Mouse (Mus musculus): ENCODE data around the gene Ptpn7. TPM values are rescaled to one million over a fixed set of nuclear protein-coding genes. Genes with fewer than 3 reads are reported as not detected.

Ptpn7 gene
- total and polyA plus RNA-seq, 3 experiments, result 202 to 215 TPM; not detected in 1

GRCm38 (mm10) chr1:135131034-135131433, 1.5 kb upstream of the Ptpn7 start (continued):
- TF ChIP-seq MYC (IDR thresholded peaks at IDR 0.05; ENCODE audit: low read depth, low read length), result 0 out of 2 replicates have a peak, but pooled peaks have one; percentile 22

DNA sequence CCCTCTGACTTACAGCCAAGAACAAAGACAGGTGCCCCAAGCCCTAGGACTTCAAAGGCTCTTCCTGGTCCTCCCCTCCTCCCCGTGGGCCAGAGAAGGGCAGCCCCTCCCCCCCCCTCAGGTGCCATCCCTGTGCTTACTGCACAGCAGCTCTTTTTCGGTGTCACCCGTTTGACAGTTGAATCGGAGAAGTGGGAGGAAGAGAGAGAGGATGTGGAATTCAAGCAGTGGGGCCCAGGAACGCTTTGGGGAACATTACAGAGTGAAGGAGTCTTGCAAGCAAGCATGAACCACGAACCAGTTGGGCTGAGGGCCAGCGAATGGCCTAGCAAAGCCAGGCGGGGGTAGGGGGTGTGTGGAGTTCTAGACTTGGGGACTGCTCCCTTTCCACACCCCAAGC, 940 bp upstream of the Ptpn7 start:
- H3K9ac ChIP-seq (ENCODE audit: control insufficient read depth, low read depth, low read length, poor library complexity, severe bottlenecking), result peak overlapping the region; percentile 97
- H3K27me3 ChIP-seq (ENCODE audit: control insufficient read depth in 1 of 2, insufficient read depth in 2 of 2, low read length in 2 of 2), result no peaks in the 10 kb centered on the region
- H3K36me3 ChIP-seq (ENCODE audit: control insufficient read depth in 1 of 2, insufficient read depth in 2 of 2, low read length in 2 of 2), result peaks cover 0 to 22% of the 10 kb centered on the region in 2 experiments; a peak in 3 of 4 replicates
- peaks cover 43% of the 10 kb centered on the region for H3K79me2 ChIP-seq (ENCODE audit: control insufficient read depth, insufficient read depth, low read length, poor library complexity)
- H3K27ac ChIP-seq (ENCODE audit: control insufficient read depth, low read depth, low read length), result peak overlapping the region; percentile 99
- DNase-seq (ENCODE audit: low read depth, low spot score), result peak; percentile 67
- H3K9me3 ChIP-seq (replicated peaks; ENCODE audit: insufficient read depth, low read length), result no peaks in the 10 kb centered on the region
- no peak for TF ChIP-seq TAL1 (IDR thresholded peaks at IDR 0.05; ENCODE audit: low read length)
- peak; percentile 15; the same call in 1 of the 2 replicates for TF ChIP-seq CHD1 (IDR thresholded peaks at IDR 0.05; ENCODE audit: low read depth, low read length)
- peak; percentile 18; the same call in 1 of the 2 replicates for TF ChIP-seq MAZ (IDR thresholded peaks at IDR 0.05; ENCODE audit: low read depth, low read length)
- peak; percentile 6; the same call in 1 of the 2 replicates for TF ChIP-seq MXI1 (IDR thresholded peaks at IDR 0.05; ENCODE audit: low read depth, low read length)
- TF ChIP-seq BHLHE40 (IDR thresholded peaks at IDR 0.05; ENCODE audit: borderline replicate concordance, low read depth, low read length), result no peak
- no peak for TF ChIP-seq GABPA (IDR thresholded peaks at IDR 0.05; ENCODE audit: low read depth, low read length)
- TF ChIP-seq POLR2A (IDR thresholded peaks at IDR 0.05; ENCODE audit: control insufficient read depth in 1 of 2, insufficient read depth in 1 of 2, low read depth in 1 of 2, low read length in 2 of 2, poor library complexity in 1 of 2), result peak in 1 of 2 experiments; percentile 34; a peak in 1 of 4 replicates
- peaks cover 5 to 28% of the 10 kb centered on the region in 2 experiments for H3K4me1 ChIP-seq (ENCODE audit: control insufficient read depth in 1 of 2, insufficient read depth in 2 of 2, low read length in 2 of 2)
- H3K4me3 ChIP-seq (ENCODE audit: control insufficient read depth in 1 of 2, insufficient read depth in 1 of 2, low read depth in 2 of 2, low read length in 2 of 2), result peak overlapping the region; percentile 76 to 86

DNA sequence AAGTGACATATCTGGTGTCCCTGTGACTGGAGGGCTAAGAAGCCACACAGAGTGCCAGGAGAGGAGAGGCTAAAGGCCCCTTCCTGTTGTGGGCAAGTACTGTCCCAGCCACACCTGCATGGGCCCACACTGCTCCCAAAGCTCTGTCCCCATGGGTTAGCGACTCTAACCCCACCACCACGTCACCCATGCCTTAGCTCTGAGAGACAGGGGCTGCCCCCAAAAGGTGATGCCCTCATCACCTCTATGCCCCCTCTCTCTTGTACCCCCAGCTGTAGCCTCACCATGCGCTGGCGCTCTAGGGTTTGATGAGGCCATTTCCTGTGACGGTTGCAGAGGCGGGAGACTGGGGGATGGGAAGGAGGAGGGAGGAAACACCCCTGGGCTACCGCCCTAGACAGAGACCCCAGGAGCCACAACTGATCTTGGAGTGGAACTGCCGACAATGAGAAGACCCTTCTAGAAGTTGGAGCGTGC, 431 bp downstream of the Ptpn7 start:
- Histone ChIP-seq H3K9me3 (replicated peaks; ENCODE audit: insufficient read depth, low read length) (no peaks in the 10 kb centered on the region), H3K36me3 (ENCODE audit: control insufficient read depth in 1 of 2, insufficient read depth in 2 of 2, low read length in 2 of 2) (peaks cover 4 to 34% of the 10 kb centered on the region in 2 experiments), H3K9ac (ENCODE audit: control insufficient read depth, low read depth, low read length, poor library complexity, severe bottlenecking) (peak overlapping the region; percentile 97), H3K4me1 (ENCODE audit: control insufficient read depth in 1 of 2, insufficient read depth in 2 of 2, low read length in 2 of 2) (peaks cover 8 to 36% of the 10 kb centered on the region in 2 experiments), H3K27ac (ENCODE audit: control insufficient read depth, low read depth, low read length) (peak overlapping the region; percentile 99), H3K79me2 (ENCODE audit: control insufficient read depth, insufficient read depth, low read length, poor library complexity) (peaks cover 47% of the 10 kb centered on the region), H3K27me3 (ENCODE audit: control insufficient read depth in 1 of 2, insufficient read depth in 2 of 2, low read length in 2 of 2) (no peaks in the 10 kb centered on the region), H3K4me3 (ENCODE audit: control insufficient read depth in 1 of 2, insufficient read depth in 1 of 2, low read depth in 2 of 2, low read length in 2 of 2) (peak overlapping the region; percentile 76 to 86)
- DNase-seq (ENCODE audit: low read depth, low spot score), result peak; percentile 89
- TF ChIP-seq CTCF (IDR thresholded peaks at IDR 0.05 in 2 of 3, conservative IDR thresholded peaks at IDR 0.05 in 1 of 3; ENCODE audit: control insufficient read depth in 1 of 3, insufficient read depth in 1 of 3, low read depth in 2 of 3, low read length in 3 of 3, poor library complexity in 1 of 3, severe bottlenecking in 1 of 3) (no peak), ZC3H11A (IDR thresholded peaks at IDR 0.05; ENCODE audit: low read depth, low read length) (no peak), MYB (IDR thresholded peaks at IDR 0.05; ENCODE audit: low read depth, low read length) (peak; percentile 94), POLR2AphosphoS2 (IDR thresholded peaks at IDR 0.05; ENCODE audit: low read length) (no peak; the same call in 1 of the 2 replicates), CHD2 (IDR thresholded peaks at IDR 0.05; ENCODE audit: low read length) (peak; percentile 80), ZNF384 (IDR thresholded peaks at IDR 0.05; ENCODE audit: low read depth, low read length) (no peak), EP300 (IDR thresholded peaks at IDR 0.05; ENCODE audit: low read depth in 1 of 2, low read length in 2 of 2) (peak; percentile 63 to 90; a peak in 3 of 4 replicates), BHLHE40 (IDR thresholded peaks at IDR 0.05; ENCODE audit: borderline replicate concordance, low read depth, low read length) (0 out of 2 replicates have a peak, but pooled peaks have one; percentile 39), POLR2A (IDR thresholded peaks at IDR 0.05; ENCODE audit: control insufficient read depth in 1 of 2, insufficient read depth in 1 of 2, low read depth in 1 of 2, low read length in 2 of 2, poor library complexity in 1 of 2) (peak in 1 of 2 experiments; percentile 64; a peak in 2 of 4 replicates), E2F4 (IDR thresholded peaks at IDR 0.05; ENCODE audit: borderline replicate concordance, low read depth, low read length) (peak; percentile 94), MEF2A (IDR thresholded peaks at IDR 0.05; ENCODE audit: extremely low read depth, insufficient replicate concordance, low read depth, low read length, poor library complexity, severe bottlenecking) (no peak), TAL1 (IDR thresholded peaks at IDR 0.05; ENCODE audit: low read length) (no peak), MAZ (IDR thresholded peaks at IDR 0.05; ENCODE audit: low read depth, low read length) (peak; percentile 84; the same call in 1 of the 2 replicates), MYC (IDR thresholded peaks at IDR 0.05; ENCODE audit: low read depth, low read length) (peak; percentile 77; the same call in 1 of the 2 replicates), KAT2A (conservative IDR thresholded peaks at IDR 0.05; ENCODE audit: low read depth, low read length) (no peak), MAX (IDR thresholded peaks at IDR 0.05; ENCODE audit: low read length) (peak; percentile 32), NRF1 (IDR thresholded peaks at IDR 0.05; ENCODE audit: insufficient read depth, low read depth, low read length, poor library complexity, severe bottlenecking) (0 out of 2 replicates have a peak, but pooled peaks have one; percentile 33), TBP (IDR thresholded peaks at IDR 0.05; ENCODE audit: low read depth, low read length) (peak; percentile 87), HCFC1 (IDR thresholded peaks at IDR 0.05; ENCODE audit: low read depth, low read length) (peak; percentile 63), TCF12 (IDR thresholded peaks at IDR 0.05; ENCODE audit: low read depth, low read length) (peak; percentile 33; the same call in 1 of the 2 replicates), USF2 (IDR thresholded peaks at IDR 0.05; ENCODE audit: borderline replicate concordance in 1 of 2, insufficient read depth in 1 of 2, low read depth in 1 of 2, low read length in 2 of 2) (no peak), ELF1 (IDR thresholded peaks at IDR 0.05; ENCODE audit: low read depth, low read length) (no peak), SMC3 (IDR thresholded peaks at IDR 0.05; ENCODE audit: low read depth, low read length) (no peak), NELFE (IDR thresholded peaks at IDR 0.05; ENCODE audit: low read depth, low read length) (peak; percentile 59)
